Mouse (Mus musculus) lung, postnatal 0 days (tissue): ENCODE results near the gene Pih1d3.

Experiments
- CTCF ChIP-seq: IDR thresholded peaks from 2 replicates; pipeline ENCODE4 v1.5.1; 2016; ENCODE audit warnings: antibody characterized with exemption, mild to moderate bottlenecking
- EP300 ChIP-seq: IDR thresholded peaks from 2 replicates; pipeline ENCODE4 v1.6.1; 2016; ENCODE audit warnings: antibody characterized with exemption, mild to moderate bottlenecking, control low read depth

DNA sequence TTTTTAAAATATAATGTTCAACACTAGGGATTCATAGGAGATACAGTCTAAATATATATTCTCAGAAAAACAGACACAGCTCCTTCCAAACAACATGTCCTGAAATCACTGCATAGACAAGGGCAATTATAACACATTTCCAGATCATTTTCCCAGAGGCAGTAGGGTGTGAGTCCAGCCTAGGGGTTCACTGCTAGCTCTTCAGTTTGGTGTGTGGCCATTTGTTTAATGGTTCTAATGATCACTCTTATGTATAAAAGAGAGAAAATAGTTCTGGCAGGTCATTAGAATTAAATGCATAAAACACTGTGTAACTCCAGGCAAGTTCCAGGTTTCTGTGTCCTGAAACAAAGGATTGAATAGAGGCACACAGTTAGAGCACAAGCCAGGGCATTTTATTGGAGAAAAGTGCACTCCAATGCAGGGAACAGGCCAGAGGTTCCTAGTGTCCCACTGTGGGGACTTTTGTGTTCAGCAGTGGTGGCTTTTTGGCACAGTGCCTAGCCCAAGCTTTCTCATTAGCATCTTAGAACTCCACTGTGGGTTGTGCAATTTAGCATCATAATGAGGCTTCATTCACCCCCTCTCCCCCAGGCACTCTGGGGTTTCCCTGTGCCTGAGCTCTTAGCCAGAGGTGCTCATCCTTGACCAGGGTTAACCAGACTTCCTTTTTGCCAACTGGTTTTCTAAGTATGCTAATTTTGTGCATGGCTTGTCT, 10.8 kb downstream of the Pih1d3 start:
- TF ChIP-seq EP300 (no peak), CTCF (no peak)
